Mouse (Mus musculus) liver, embryonic 15.5 days (tissue): ENCODE measurements at regions not wholly inside any gene's neighbourhood (a gene's known extent, or its start where the extent isn't known, plus 50 kb on each side); places are given as distances from the start of the nearest gene placed in this dataset.

ENCODE experiments used
- ATAC-seq: fragments of 200-750 bp; cut with Nextera tagmentation; 2 replicates; pipeline ENCODE4 v1.8.0; 2017; ENCODE audit warnings: moderate number of reproducible peaks, mild to moderate bottlenecking, moderate library complexity; ENCODE audit not compliant: insufficient read depth
- H3K27ac ChIP-seq: fragments of 300-500 bp; sonication (generic); replicated peaks from 2 replicates; pipeline ENCODE4 v1.5.1; 2015; ENCODE audit warnings: mild to moderate bottlenecking, inconsistent platforms
- H3K27me3 ChIP-seq: fragments of 300-500 bp; sonication (generic); 2 replicates; pipeline ENCODE4 v1.6.1; 2015; ENCODE audit warnings: mild to moderate bottlenecking, inconsistent platforms
- H3K36me3 ChIP-seq: fragments of 300-500 bp; sonication (generic); replicated peaks from 2 replicates; pipeline ENCODE4 v1.6.1; 2015; ENCODE audit warnings: moderate library complexity, mild to moderate bottlenecking, inconsistent platforms
- H3K4me1 ChIP-seq: fragments of 300-500 bp; sonication (generic); replicated peaks from 2 replicates; pipeline ENCODE4 v1.6.1; 2015; ENCODE audit warnings: inconsistent platforms
- H3K4me2 ChIP-seq: fragments of 300-500 bp; sonication (generic); 2 replicates; pipeline ENCODE4 v1.6.1; 2015; ENCODE audit warnings: moderate library complexity, mild to moderate bottlenecking, inconsistent platforms
- H3K4me3 ChIP-seq: fragments of 300-500 bp; sonication (generic); replicated peaks from 2 replicates; pipeline ENCODE4 v1.5.1; 2015; ENCODE audit warnings: mild to moderate bottlenecking, inconsistent platforms
- H3K9ac ChIP-seq: fragments of 300-500 bp; sonication (generic); 2 replicates; pipeline ENCODE4 v1.6.1; 2015; ENCODE audit warnings: moderate library complexity, mild to moderate bottlenecking, inconsistent platforms
- H3K9me3 ChIP-seq: fragments of 300-500 bp; sonication (generic); replicated peaks from 2 replicates; pipeline ENCODE4 v1.6.1; 2016; ENCODE audit warnings: inconsistent platforms
- WGBS: fragments of 180-500 bp; shearing (Covaris S2); methylation state at CpG from one replicate; pipeline ENCODE4 v1.1.7; 2015; ENCODE audit warnings: mixed read lengths; ENCODE audit not compliant: insufficient replicate concordance; 5-methylcytosine and 5-hydroxymethylcytosine counted together

GRCm38 (mm10) chr9:85450877-85451276, 123.7 kb upstream of the Tent5a start:
- Histone ChIP-seq H3K36me3 (no peaks in the 10 kb centered on the region), H3K27ac (no peak overlapping the region), H3K4me2 (no peak overlapping the region), H3K4me1 (no peaks in the 10 kb centered on the region), H3K27me3 (no peaks in the 10 kb centered on the region), H3K4me3 (no peak overlapping the region), H3K9me3 (no peaks in the 10 kb centered on the region), H3K9ac (no peak overlapping the region)
- no peak for ATAC-seq

- Histone ChIP-seq H3K36me3 (no peaks in the 10 kb centered on the region), H3K9me3 (no peaks in the 10 kb centered on the region), H3K4me2 (no peak overlapping the region), H3K27me3 (no peaks in the 10 kb centered on the region), H3K9ac (no peak overlapping the region), H3K4me1 (no peaks in the 10 kb centered on the region), H3K27ac (no peak overlapping the region), H3K4me3 (no peak overlapping the region)
- ATAC-seq: no peak
- WGBS: 32% methylated on average over 2 of the region's 2 CpGs
Observed at GRCm38 (mm10) chr9:85449493-85449892, 122.3 kb upstream of the Tent5a start.

GRCm38 (mm10) chr9:85442761-85443505, 115.8 kb upstream of the Tent5a start:
- no peak for ATAC-seq
- WGBS: 49% methylated on average over 4 of the region's 4 CpGs

GRCm38 (mm10) chr9:85439664-85440063, 112.5 kb upstream of the Tent5a start:
- ATAC-seq: no peak
- no peaks in the 10 kb centered on the region for H3K27me3 ChIP-seq
- H3K9ac ChIP-seq: no peak overlapping the region
- H3K36me3 ChIP-seq: no peaks in the 10 kb centered on the region
- H3K27ac ChIP-seq: no peak overlapping the region
- no peak overlapping the region for H3K4me2 ChIP-seq
- no peaks in the 10 kb centered on the region for H3K9me3 ChIP-seq
- no peaks in the 10 kb centered on the region for H3K4me1 ChIP-seq
- 53% methylated on average over 1 of the region's 1 CpGs for whole genome bisulfite sequencing
- no peak overlapping the region for H3K4me3 ChIP-seq

More at GRCm38 (mm10) chr9:85442761-85443505, 115.8 kb upstream of the Tent5a start:
- Histone ChIP-seq H3K4me2 (no peak overlapping the region), H3K27ac (no peak overlapping the region), H3K4me3 (no peak overlapping the region), H3K27me3 (no peaks in the 10 kb centered on the region), H3K36me3 (no peaks in the 10 kb centered on the region), H3K4me1 (no peaks in the 10 kb centered on the region), H3K9me3 (no peaks in the 10 kb centered on the region), H3K9ac (no peak overlapping the region)

GRCm38 (mm10) chr9:85432220-85432619, 105.1 kb upstream of the Tent5a start:
- H3K27ac ChIP-seq: no peak overlapping the region
- no peak for ATAC-seq
- no peaks in the 10 kb centered on the region for H3K9me3 ChIP-seq
- 33% methylated on average over 2 of the region's 2 CpGs for WGBS
- H3K36me3 ChIP-seq: no peaks in the 10 kb centered on the region
- no peaks in the 10 kb centered on the region for H3K27me3 ChIP-seq
- no peak overlapping the region for H3K9ac ChIP-seq
- H3K4me3 ChIP-seq: no peak overlapping the region
- no peaks in the 10 kb centered on the region for H3K4me1 ChIP-seq
- H3K4me2 ChIP-seq: no peak overlapping the region

GRCm38 (mm10) chr9:85426809-85427208, 99.7 kb upstream of the Tent5a start:
- ATAC-seq: no peak
- no peak overlapping the region for H3K9ac ChIP-seq

GRCm38 (mm10) chr9:85423908-85424307, 96.8 kb upstream of the Tent5a start:
- ATAC-seq: no peak
- WGBS: 62% methylated on average over 2 of the region's 2 CpGs
- Histone ChIP-seq H3K4me3 (no peak overlapping the region), H3K9ac (no peak overlapping the region), H3K36me3 (no peaks in the 10 kb centered on the region), H3K4me1 (no peaks in the 10 kb centered on the region), H3K9me3 (no peaks in the 10 kb centered on the region), H3K4me2 (no peak overlapping the region), H3K27me3 (no peaks in the 10 kb centered on the region), H3K27ac (no peak overlapping the region)

More at GRCm38 (mm10) chr9:85426809-85427208, 99.7 kb upstream of the Tent5a start:
- whole genome bisulfite sequencing: 26% methylated on average over 4 of the region's 4 CpGs
- Histone ChIP-seq H3K4me3 (no peak overlapping the region), H3K27ac (no peak overlapping the region), H3K27me3 (no peaks in the 10 kb centered on the region), H3K9me3 (no peaks in the 10 kb centered on the region), H3K4me2 (no peak overlapping the region), H3K4me1 (no peaks in the 10 kb centered on the region), H3K36me3 (no peaks in the 10 kb centered on the region)

- H3K4me3 ChIP-seq: no peak overlapping the region
- ATAC-seq: no peak
- no peaks in the 10 kb centered on the region for H3K36me3 ChIP-seq
- 0 out of 2 replicates have a peak, but pooled peaks cover 6% of the 10 kb centered on the region for H3K4me1 ChIP-seq
- no peak overlapping the region for H3K4me2 ChIP-seq
- H3K9me3 ChIP-seq: no peaks in the 10 kb centered on the region
- WGBS: 50% methylated on average over 1 of the region's 1 CpGs
- no peak overlapping the region for H3K27ac ChIP-seq
- no peak overlapping the region for H3K9ac ChIP-seq
- H3K27me3 ChIP-seq: no peaks in the 10 kb centered on the region
Observed at GRCm38 (mm10) chr9:85414391-85414790, 87.2 kb upstream of the Tent5a start.

- H3K4me1 ChIP-seq: 0 out of 2 replicates have a peak, but pooled peaks cover 6% of the 10 kb centered on the region
- no peaks in the 10 kb centered on the region for H3K36me3 ChIP-seq
- no peaks in the 10 kb centered on the region for H3K27me3 ChIP-seq
- no peak overlapping the region for H3K4me3 ChIP-seq
- H3K4me2 ChIP-seq: no peak overlapping the region
- WGBS: 20% methylated on average over 1 of the region's 1 CpGs
- no peaks in the 10 kb centered on the region for H3K9me3 ChIP-seq
- H3K27ac ChIP-seq: no peak overlapping the region
- ATAC-seq: no peak
- H3K9ac ChIP-seq: no peak overlapping the region
Observed at GRCm38 (mm10) chr9:85413813-85414212, 86.7 kb upstream of the Tent5a start.

GRCm38 (mm10) chr9:85410643-85411296, 83.6 kb upstream of the Tent5a start:
- 0 out of 2 replicates have a peak, but pooled peaks have one; percentile 40 for ATAC-seq
- Histone ChIP-seq H3K9me3 (no peaks in the 10 kb centered on the region), H3K27ac (no peak overlapping the region), H3K4me2 (0 out of 2 replicates have a peak overlapping the region, but pooled peaks have one; percentile 11), H3K4me3 (no peak overlapping the region), H3K9ac (no peak overlapping the region), H3K27me3 (no peaks in the 10 kb centered on the region), H3K4me1 (0 out of 2 replicates have a peak, but pooled peaks cover 6% of the 10 kb centered on the region), H3K36me3 (no peaks in the 10 kb centered on the region)
- WGBS: 20% methylated on average over 11 of the region's 11 CpGs

GRCm38 (mm10) chr9:85409974-85410506, 82.9 kb upstream of the Tent5a start:
- Histone ChIP-seq H3K4me2 (no peak overlapping the region), H3K4me3 (no peak overlapping the region), H3K27ac (no peak overlapping the region), H3K27me3 (no peaks in the 10 kb centered on the region), H3K4me1 (0 out of 2 replicates have a peak, but pooled peaks cover 6% of the 10 kb centered on the region), H3K9ac (no peak overlapping the region), H3K36me3 (no peaks in the 10 kb centered on the region), H3K9me3 (no peaks in the 10 kb centered on the region)
- WGBS: 31% methylated on average over 4 of the region's 4 CpGs
- no peak for ATAC-seq
